ENCODE assay signal across 35 mouse cellular contexts in the genomic region with DNA sequence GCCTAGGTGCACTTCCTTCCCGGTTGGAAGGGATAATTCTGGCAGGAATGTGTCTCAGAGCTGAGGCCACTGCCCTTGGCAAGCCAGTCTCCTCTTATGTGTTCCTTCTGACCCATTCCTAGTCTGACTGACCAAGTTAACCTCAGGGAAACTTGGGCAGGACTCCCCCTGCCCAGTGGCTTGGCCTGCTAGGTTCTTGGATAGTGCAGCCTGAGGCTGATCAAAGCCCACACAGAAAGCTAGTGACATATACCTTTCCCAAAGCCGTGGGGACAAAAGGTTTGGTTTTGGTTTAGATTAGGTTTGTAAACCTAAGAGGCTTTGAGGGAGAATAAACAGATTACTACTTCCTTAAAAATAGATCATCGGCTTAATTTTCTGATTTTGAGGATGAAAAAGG. TPM values are rescaled to one million over a fixed set of nuclear protein-coding genes. Genes with fewer than 3 reads are reported as not detected.
"Had no signal": no experiment of that assay in that cellular context is flagged by ENCODE, and none has a peak within 500 bp of the region (broad histone marks: within the 10 kb centered on the region; RNA-seq: fewer than 3 reads in every experiment).

No protein-coding gene starts in this region.

- DNase-seq: cerebellum, adult 2 months; cerebellum, adult 8-10 months; cerebellum, adult 9-10 months; cerebellum, adult 9-11 months; cerebellum, postnatal 10 days; cerebellum, postnatal 14 days; cerebellum, postnatal 25 days; cerebellum, postnatal 36 days; embryo, embryonic 11 days; forebrain, postnatal 0 days; gastrocnemius, adult 2 months; gastrocnemius, postnatal 10 days; gastrocnemius, postnatal 14 days; gastrocnemius, postnatal 25 days; gastrocnemius, postnatal 36 days; heart, adult 2 months had no signal

- H3K4me3 ChIP-seq: embryonic facial prominence, embryonic 10.5 days; embryonic facial prominence, embryonic 12.5 days; embryonic facial prominence, embryonic 13.5 days; embryonic facial prominence, embryonic 15.5 days; erythroblast, embryonic 14.5 days; forebrain, embryonic 10.5 days; forebrain, embryonic 12.5 days; forebrain, embryonic 13.5 days; gastrocnemius, adult 2 months; heart, adult 2 months; heart, embryonic 10.5 days had no signal

- H3K9me3 ChIP-seq: embryonic facial prominence, embryonic 10.5 days; embryonic facial prominence, embryonic 12.5 days; embryonic facial prominence, embryonic 13.5 days; embryonic facial prominence, embryonic 15.5 days; forebrain, embryonic 10.5 days; forebrain, embryonic 12.5 days; forebrain, embryonic 13.5 days; heart, embryonic 10.5 days had no signal

- H3K9ac ChIP-seq: embryonic facial prominence, embryonic 12.5 days; embryonic facial prominence, embryonic 13.5 days; embryonic facial prominence, embryonic 15.5 days; forebrain, embryonic 12.5 days; forebrain, embryonic 13.5 days; forebrain, postnatal 0 days had no signal

- H3K4me2 ChIP-seq: embryonic facial prominence, embryonic 12.5 days; embryonic facial prominence, embryonic 13.5 days; embryonic facial prominence, embryonic 15.5 days; forebrain, embryonic 12.5 days; forebrain, embryonic 13.5 days had no signal

- H3K4me1 ChIP-seq: embryonic facial prominence, embryonic 10.5 days; embryonic facial prominence, embryonic 12.5 days; embryonic facial prominence, embryonic 13.5 days; embryonic facial prominence, embryonic 15.5 days; forebrain, embryonic 10.5 days; forebrain, embryonic 12.5 days; forebrain, embryonic 13.5 days; heart, embryonic 10.5 days had no signal

- ATAC-seq: forebrain, embryonic 13.5 days; forebrain, embryonic 14.5 days; forebrain, embryonic 16.5 days; forebrain, postnatal 0 days had no signal

- H3K27ac ChIP-seq: embryonic facial prominence, embryonic 10.5 days; embryonic facial prominence, embryonic 12.5 days; embryonic facial prominence, embryonic 13.5 days; embryonic facial prominence, embryonic 15.5 days; forebrain, embryonic 10.5 days; forebrain, embryonic 12.5 days; forebrain, embryonic 13.5 days; gastrocnemius, adult 2 months; heart, adult 2 months; heart, embryonic 10.5 days had no signal

- H3K27me3 ChIP-seq: embryonic facial prominence, embryonic 12.5 days; embryonic facial prominence, embryonic 15.5 days; forebrain, embryonic 12.5 days; forebrain, embryonic 13.5 days had no signal

- H3K36me3 ChIP-seq: embryonic facial prominence, embryonic 10.5 days; embryonic facial prominence, embryonic 12.5 days; embryonic facial prominence, embryonic 13.5 days; embryonic facial prominence, embryonic 15.5 days; forebrain, embryonic 10.5 days; forebrain, embryonic 12.5 days; heart, embryonic 10.5 days had no signal

RNA-seq across cellular contexts. Expression of a gene that starts 25.1 kb away (rescaled TPM):
- total RNA-seq: common myeloid progenitor, adult 5-6 weeks had no signal
- polyA plus RNA-seq: cerebellum, adult 2 months had no signal

RNA-seq across cellular contexts. Expression of a gene that starts 37.0 kb away (rescaled TPM):
- total RNA-seq: common myeloid progenitor, adult 5-6 weeks; gastrocnemius, adult 18-20 months; gastrocnemius, adult 2 months; gastrocnemius, adult 8-10 months; gastrocnemius, postnatal 10 days; gastrocnemius, postnatal 14 days; gastrocnemius, postnatal 25 days; gastrocnemius, postnatal 36 days; gastrocnemius, postnatal 4 days; granulocyte monocyte progenitor cell, adult 5-6 weeks; heart, adult 2 months; heart, adult 8-10 months had no signal
- polyA plus RNA-seq: erythroblast, embryonic 14.5 days; frontal cortex, adult 2 months; gonadal fat pad, adult 2 months; heart, embryonic 10.5 days had no signal
